Mouse (Mus musculus) adrenal gland, postnatal 14 days (tissue): ENCODE measurements around the gene Stx19. TPM values are rescaled to one million over a fixed set of nuclear protein-coding genes. Genes with fewer than 3 reads are reported as not detected.
A peak's percentile ranks its signal among the peaks of the same experiment; 100 is the strongest.

Experiments
- DNase-seq: peaks from one replicate; pipeline ENCODE4 v3.0.0; 2021; ENCODE audit warnings: mixed read lengths
- long read RNA-seq, 2 experiments: library from polyadenylated mRNA; stranded (forward); transcript quantifications; one replicate each; pipeline ENCODE4 v2.0.0; 2021
- total RNA-seq: library from RNA; stranded (reverse); gene quantifications from 2 replicates; pipeline ENCODE4 v1.2.3, GENCODE M21; 2021

Stx19 gene
- total RNA-seq, result not detected in 2 replicates
- long read RNA-seq, experiment 1, result 0 reads
- long read RNA-seq, experiment 2, result 0 reads

- no peak for DNase-seq
Measured at GRCm38 (mm10) chr16:62814491-62814890, at the start of gene Stx19. TSS of gene Stx19 (plus strand) at chr16:62814676.

GRCm38 (mm10) chr16:62773462-62773861, 41.0 kb upstream of the Stx19 start:
- no peak for DNase-seq

GRCm38 (mm10) chr16:62776034-62776433, 38.4 kb upstream of the Stx19 start:
- DNase-seq, result no peak

- no peak for DNase-seq
Measured at GRCm38 (mm10) chr16:62778282-62778681, 36.2 kb upstream of the Stx19 start.

GRCm38 (mm10) chr16:62782229-62782628, 32.2 kb upstream of the Stx19 start:
- peak; percentile 21 for DNase-seq

GRCm38 (mm10) chr16:62786621-62787331, 27.7 kb upstream of the Stx19 start, which contains the start of gene Nsun3:
TSS of gene Nsun3 (minus strand) at chr16:62786818.
- peak; percentile 95 for DNase-seq

GRCm38 (mm10) chr16:62796608-62797007, 17.9 kb upstream of the Stx19 start:
- DNase-seq, result no peak

- no peak for DNase-seq
Measured at GRCm38 (mm10) chr16:62798808-62799207, 15.7 kb upstream of the Stx19 start.

- DNase-seq, result no peak
Measured at GRCm38 (mm10) chr16:62799426-62799825, 15.1 kb upstream of the Stx19 start.

GRCm38 (mm10) chr16:62799839-62800238, 14.6 kb upstream of the Stx19 start:
- no peak for DNase-seq

- DNase-seq, result no peak
Measured at GRCm38 (mm10) chr16:62804621-62805020, 9.9 kb upstream of the Stx19 start.

GRCm38 (mm10) chr16:62807249-62807979, 7.1 kb upstream of the Stx19 start:
- DNase-seq, result no peak

GRCm38 (mm10) chr16:62810855-62811254, 3.6 kb upstream of the Stx19 start:
- DNase-seq, result no peak

GRCm38 (mm10) chr16:62813790-62814189, 686 bp upstream of the Stx19 start:
- DNase-seq, result no peak

GRCm38 (mm10) chr16:62822472-62822871, 8.0 kb downstream of the Stx19 start:
- DNase-seq, result no peak

- DNase-seq, result peak; percentile 9
Measured at GRCm38 (mm10) chr16:62826156-62827001, 11.9 kb downstream of the Stx19 start.

- DNase-seq, result no peak
Measured at GRCm38 (mm10) chr16:62832027-62832426, 17.6 kb downstream of the Stx19 start.

GRCm38 (mm10) chr16:62832481-62832880, 18.0 kb downstream of the Stx19 start:
- peak; percentile 67 for DNase-seq

- no peak for DNase-seq
Measured at GRCm38 (mm10) chr16:62834016-62834735, 19.7 kb downstream of the Stx19 start.

- DNase-seq, result no peak
Measured at GRCm38 (mm10) chr16:62845341-62845740, 30.9 kb downstream of the Stx19 start.

- peak; percentile 96 for DNase-seq
Measured at GRCm38 (mm10) chr16:62846498-62847312, 32.2 kb downstream of the Stx19 start, which contains the start of gene Arl13b. TSS of gene Arl13b (minus strand) at chr16:62847040.
